Mouse (Mus musculus): ENCODE data around the gene Oxct2b. TPM values are rescaled to one million over a fixed set of nuclear protein-coding genes. Genes with fewer than 3 reads are reported as not detected.

The Oxct2b gene
- polyA plus RNA-seq, 1 experiment from 2014 or later: not detected

GRCm38 (mm10) chr4:123121286-123121685, 5.2 kb downstream of the Oxct2b start:
- Histone ChIP-seq H3K4me1 (ENCODE audit: control insufficient read depth, insufficient read depth, low read length) (no peaks in the 10 kb centered on the region), H3K4me3 (ENCODE audit: low read depth, low read length) (no peak overlapping the region), H3K9me3 (replicated peaks; ENCODE audit: control insufficient read depth, low read length) (no peaks in the 10 kb centered on the region), H3K27me3 (ENCODE audit: control insufficient read depth, insufficient read depth, low read length) (peaks cover 5% of the 10 kb centered on the region; the same call in 1 of the 2 replicates), H3K36me3 (replicated peaks; ENCODE audit: control insufficient read depth, insufficient read depth, low read depth, low read length) (no peaks in the 10 kb centered on the region), H3K9ac (replicated peaks; ENCODE audit: low read length) (no peak overlapping the region), H3K4me2 (ENCODE audit: low read depth, low read length) (no peak overlapping the region), H3K27ac (replicated peaks; ENCODE audit: low read depth, low read length) (no peak overlapping the region)
- WGBS: 93% methylated on average over 2 of the region's 2 CpGs
- DNase-seq (ENCODE audit: low spot score): no peak
- no peak for ATAC-seq (replicated peaks; ENCODE audit: insufficient number of reproducible peaks, low FRiP score, low TSS enrichment, low read depth)

- no peak for DNase-seq (ENCODE audit: low spot score)
- no peak overlapping the region for H3K27ac ChIP-seq (replicated peaks; ENCODE audit: low read depth, low read length)
- no peak overlapping the region for H3K4me2 ChIP-seq (ENCODE audit: low read depth, low read length)
- no peaks in the 10 kb centered on the region; the same call in none of the 2 replicates for H3K36me3 ChIP-seq (replicated peaks; ENCODE audit: control insufficient read depth, insufficient read depth, low read depth, low read length)
- no peak for ATAC-seq (replicated peaks; ENCODE audit: insufficient number of reproducible peaks, low FRiP score, low TSS enrichment, low read depth)
- 96% methylated on average over 7 of the region's 7 CpGs for WGBS
- no peak overlapping the region for H3K9ac ChIP-seq (replicated peaks; ENCODE audit: low read length)
- H3K4me3 ChIP-seq (ENCODE audit: low read depth, low read length): no peak overlapping the region
- H3K27me3 ChIP-seq (ENCODE audit: control insufficient read depth, insufficient read depth, low read length): no peaks in the 10 kb centered on the region
- no peaks in the 10 kb centered on the region for H3K4me1 ChIP-seq (ENCODE audit: control insufficient read depth, insufficient read depth, low read length)
- H3K9me3 ChIP-seq (replicated peaks; ENCODE audit: control insufficient read depth, low read length): no peaks in the 10 kb centered on the region
Measured at GRCm38 (mm10) chr4:123126626-123127025, 10.6 kb downstream of the Oxct2b start.

- ATAC-seq (replicated peaks; ENCODE audit: insufficient number of reproducible peaks, low FRiP score, low TSS enrichment, low read depth) (no peak), DNase-seq (ENCODE audit: low spot score) (no peak)
- no peaks in the 10 kb centered on the region for H3K9me3 ChIP-seq (replicated peaks; ENCODE audit: control insufficient read depth, low read length)
- no peak overlapping the region for H3K27ac ChIP-seq (replicated peaks; ENCODE audit: low read depth, low read length)
- H3K27me3 ChIP-seq (ENCODE audit: control insufficient read depth, insufficient read depth, low read length): no peaks in the 10 kb centered on the region
- no peaks in the 10 kb centered on the region for H3K4me1 ChIP-seq (ENCODE audit: control insufficient read depth, insufficient read depth, low read length)
- WGBS: 83% methylated on average over 4 of the region's 4 CpGs
- H3K9ac ChIP-seq (replicated peaks; ENCODE audit: low read length): no peak overlapping the region
- H3K4me3 ChIP-seq (ENCODE audit: low read depth, low read length): no peak overlapping the region
- H3K36me3 ChIP-seq (replicated peaks; ENCODE audit: control insufficient read depth, insufficient read depth, low read depth, low read length): no peaks in the 10 kb centered on the region; the same call in none of the 2 replicates
- H3K4me2 ChIP-seq (ENCODE audit: low read depth, low read length): no peak overlapping the region
Measured at GRCm38 (mm10) chr4:123127051-123127450, 11.0 kb downstream of the Oxct2b start.

- no peak for DNase-seq (ENCODE audit: low spot score)
- 87% methylated on average over 3 of the region's 3 CpGs for WGBS
- Histone ChIP-seq H3K36me3 (replicated peaks; ENCODE audit: control insufficient read depth, insufficient read depth, low read depth, low read length) (peaks cover 2% of the 10 kb centered on the region; the same call in 1 of the 2 replicates), H3K4me3 (ENCODE audit: low read depth, low read length) (no peak overlapping the region), H3K9me3 (replicated peaks; ENCODE audit: control insufficient read depth, low read length) (no peaks in the 10 kb centered on the region), H3K9ac (replicated peaks; ENCODE audit: low read length) (no peak overlapping the region), H3K27me3 (ENCODE audit: control insufficient read depth, insufficient read depth, low read length) (peaks cover 2% of the 10 kb centered on the region; the same call in 1 of the 2 replicates), H3K4me2 (ENCODE audit: low read depth, low read length) (no peak overlapping the region), H3K4me1 (ENCODE audit: control insufficient read depth, insufficient read depth, low read length) (no peaks in the 10 kb centered on the region), H3K27ac (replicated peaks; ENCODE audit: low read depth, low read length) (no peak overlapping the region)
- ATAC-seq (replicated peaks; ENCODE audit: insufficient number of reproducible peaks, low FRiP score, low TSS enrichment, low read depth): no peak
Measured at GRCm38 (mm10) chr4:123137551-123137950, 21.5 kb downstream of the Oxct2b start.

- H3K27ac ChIP-seq (replicated peaks; ENCODE audit: low read depth, low read length): peak within 1 kb of the TSS; percentile 72
Measured at GRCm38 (mm10) chr4:123139513-123140154, 23.6 kb downstream of the Oxct2b start, which contains the start of gene Ppie. Ppie (minus strand) TSS chr4:123139951.

GRCm38 (mm10) chr4:123147446-123148150, 31.5 kb downstream of the Oxct2b start:
- Histone ChIP-seq H3K9ac (replicated peaks; ENCODE audit: low read length) (no peak overlapping the region), H3K36me3 (replicated peaks; ENCODE audit: control insufficient read depth, insufficient read depth, low read depth, low read length) (no peaks in the 10 kb centered on the region), H3K4me3 (ENCODE audit: low read depth, low read length) (no peak overlapping the region), H3K9me3 (replicated peaks; ENCODE audit: control insufficient read depth, low read length) (no peaks in the 10 kb centered on the region), H3K4me2 (ENCODE audit: low read depth, low read length) (no peak overlapping the region), H3K27ac (replicated peaks; ENCODE audit: low read depth, low read length) (no peak overlapping the region), H3K4me1 (ENCODE audit: control insufficient read depth, insufficient read depth, low read length) (no peaks in the 10 kb centered on the region), H3K27me3 (ENCODE audit: control insufficient read depth, insufficient read depth, low read length) (no peaks in the 10 kb centered on the region)
- ATAC-seq (replicated peaks; ENCODE audit: insufficient number of reproducible peaks, low FRiP score, low TSS enrichment, low read depth): no peak
- no peak for DNase-seq (ENCODE audit: low spot score)
- WGBS: 77% methylated on average over 5 of the region's 5 CpGs

More at GRCm38 (mm10) chr4:123139513-123140154, 23.6 kb downstream of the Oxct2b start, which contains the start of gene Ppie:
- Histone ChIP-seq H3K9ac (replicated peaks; ENCODE audit: low read length) (peak within 1 kb of the TSS; percentile 74), H3K4me2 (ENCODE audit: low read depth, low read length) (peak within 1 kb of the TSS; percentile 77), H3K4me1 (ENCODE audit: control insufficient read depth, insufficient read depth, low read length) (no peaks in the 10 kb centered on the region), H3K4me3 (ENCODE audit: low read depth, low read length) (peak within 1 kb of the TSS; percentile 78), H3K36me3 (replicated peaks; ENCODE audit: control insufficient read depth, insufficient read depth, low read depth, low read length) (peaks cover under 1% of the 10 kb centered on the region; the same call in 1 of the 2 replicates), H3K27me3 (ENCODE audit: control insufficient read depth, insufficient read depth, low read length) (peaks cover 2% of the 10 kb centered on the region; the same call in 1 of the 2 replicates), H3K9me3 (replicated peaks; ENCODE audit: control insufficient read depth, low read length) (no peaks in the 10 kb centered on the region)
- peak; percentile 93 for DNase-seq (ENCODE audit: low spot score)
- under 1% methylated on average over 34 of the region's 34 CpGs for WGBS
- ATAC-seq (replicated peaks; ENCODE audit: insufficient number of reproducible peaks, low FRiP score, low TSS enrichment, low read depth): peak; percentile 96

- Histone ChIP-seq H3K4me1 (ENCODE audit: control insufficient read depth, insufficient read depth, low read length) (no peaks in the 10 kb centered on the region), H3K4me3 (ENCODE audit: low read depth, low read length) (no peak overlapping the region), H3K27me3 (ENCODE audit: control insufficient read depth, insufficient read depth, low read length) (no peaks in the 10 kb centered on the region), H3K9me3 (replicated peaks; ENCODE audit: control insufficient read depth, low read length) (no peaks in the 10 kb centered on the region), H3K27ac (replicated peaks; ENCODE audit: low read depth, low read length) (no peak overlapping the region), H3K9ac (replicated peaks; ENCODE audit: low read length) (no peak overlapping the region), H3K36me3 (replicated peaks; ENCODE audit: control insufficient read depth, insufficient read depth, low read depth, low read length) (no peaks in the 10 kb centered on the region), H3K4me2 (ENCODE audit: low read depth, low read length) (no peak overlapping the region)
- 72% methylated on average over 4 of the region's 4 CpGs for WGBS
- ATAC-seq (replicated peaks; ENCODE audit: insufficient number of reproducible peaks, low FRiP score, low TSS enrichment, low read depth): no peak
- DNase-seq (ENCODE audit: low spot score): no peak
Measured at GRCm38 (mm10) chr4:123152003-123152402, 35.9 kb downstream of the Oxct2b start.

GRCm38 (mm10) chr4:123152976-123153375, 36.9 kb downstream of the Oxct2b start:
- H3K9me3 ChIP-seq (replicated peaks; ENCODE audit: control insufficient read depth, low read length): no peaks in the 10 kb centered on the region
- no peak overlapping the region for H3K4me3 ChIP-seq (ENCODE audit: low read depth, low read length)
- no peak overlapping the region for H3K27ac ChIP-seq (replicated peaks; ENCODE audit: low read depth, low read length)
- 66% methylated on average over 5 of the region's 5 CpGs for WGBS
- no peak for DNase-seq (ENCODE audit: low spot score)
- H3K9ac ChIP-seq (replicated peaks; ENCODE audit: low read length): no peak overlapping the region
- H3K36me3 ChIP-seq (replicated peaks; ENCODE audit: control insufficient read depth, insufficient read depth, low read depth, low read length): no peaks in the 10 kb centered on the region
- no peak for ATAC-seq (replicated peaks; ENCODE audit: insufficient number of reproducible peaks, low FRiP score, low TSS enrichment, low read depth)
- H3K4me2 ChIP-seq (ENCODE audit: low read depth, low read length): no peak overlapping the region
- no peaks in the 10 kb centered on the region for H3K4me1 ChIP-seq (ENCODE audit: control insufficient read depth, insufficient read depth, low read length)
- H3K27me3 ChIP-seq (ENCODE audit: control insufficient read depth, insufficient read depth, low read length): no peaks in the 10 kb centered on the region

Measured in embryonic facial prominence, embryonic 11.5 days (tissue).